Mouse (Mus musculus): ENCODE results near the gene Ghitm. TPM values are rescaled to one million over a fixed set of nuclear protein-coding genes. Genes with fewer than 3 reads are reported as not detected.

The Ghitm gene
- polyA plus RNA-seq, 1 experiment: 440 TPM

DNA sequence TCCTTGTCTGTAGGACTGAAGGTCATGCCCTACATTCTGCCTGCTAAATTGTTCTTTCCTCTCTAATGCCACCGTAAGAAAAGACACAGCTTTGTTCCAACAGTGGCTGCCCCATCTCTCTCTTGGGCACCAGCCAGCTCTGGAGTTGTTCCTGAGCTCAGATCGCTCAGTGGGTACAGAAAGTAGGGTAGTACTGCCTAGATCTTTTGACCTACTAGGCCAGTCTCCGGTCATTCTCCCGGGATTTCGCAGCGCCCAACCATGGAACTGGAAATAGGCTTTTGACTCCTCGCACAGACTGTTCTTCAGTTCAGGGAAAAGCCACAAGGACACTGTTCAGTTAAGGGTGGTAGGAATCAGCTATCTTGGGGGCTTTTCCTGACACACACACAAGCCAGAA lies 22.1 kb downstream of the Ghitm start:
- no peak overlapping the region for H3K4me3 ChIP-seq (replicated peaks; ENCODE audit: insufficient read depth, low read depth, low read length)
- no peaks in the 10 kb centered on the region for H3K4me1 ChIP-seq (ENCODE audit: control insufficient read depth, insufficient read depth, low read length)
- 54% methylated on average over 7 of the region's 7 CpGs for WGBS
- no peak overlapping the region for H3K27ac ChIP-seq (ENCODE audit: insufficient read depth, low read length)
- TF ChIP-seq CTCF (IDR thresholded peaks at IDR 0.05; ENCODE audit: borderline replicate concordance, insufficient read depth, low read depth, low read length) (no peak), POLR2A (IDR thresholded peaks at IDR 0.05; ENCODE audit: borderline replicate concordance, insufficient read depth, low read length) (no peak)
- DNase-seq: peak in 1 of 2 experiments; percentile 25
- no peaks in the 10 kb centered on the region for H3K27me3 ChIP-seq (ENCODE audit: control insufficient read depth, insufficient read depth, low read length)

GRCm38 (mm10) chr14:37111371-37111770 lies 23.7 kb downstream of the Ghitm start:
- H3K4me1 ChIP-seq (ENCODE audit: control insufficient read depth, insufficient read depth, low read length): no peaks in the 10 kb centered on the region; the same call in 1 of the 2 replicates
- TF ChIP-seq CTCF (IDR thresholded peaks at IDR 0.05; ENCODE audit: borderline replicate concordance, insufficient read depth, low read depth, low read length): no peak
- TF ChIP-seq POLR2A (IDR thresholded peaks at IDR 0.05; ENCODE audit: borderline replicate concordance, insufficient read depth, low read length): no peak
- H3K27ac ChIP-seq (ENCODE audit: insufficient read depth, low read length): no peak overlapping the region
- DNase-seq: no peak
- H3K4me3 ChIP-seq (replicated peaks; ENCODE audit: insufficient read depth, low read depth, low read length): no peak overlapping the region
- no peaks in the 10 kb centered on the region for H3K27me3 ChIP-seq (ENCODE audit: control insufficient read depth, insufficient read depth, low read length)

DNA sequence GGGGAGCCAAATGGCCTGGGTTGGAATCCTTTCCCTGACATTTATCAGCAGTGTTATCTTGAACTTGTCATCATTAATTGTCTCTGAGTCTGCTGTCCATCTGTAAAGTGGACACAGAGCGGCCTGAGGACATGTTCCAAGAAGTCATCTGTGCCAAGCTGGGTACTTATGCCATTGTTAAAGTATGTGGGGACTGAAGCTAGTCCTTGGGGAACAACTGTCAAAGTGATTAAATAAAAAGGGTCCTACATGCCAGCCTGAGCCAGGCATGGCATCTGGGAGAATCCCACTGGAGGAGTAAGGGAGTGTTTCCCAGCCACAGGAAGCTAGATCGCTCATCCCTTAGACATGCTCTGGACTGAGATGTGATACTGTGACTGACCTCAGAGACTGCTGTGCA lies 24.6 kb downstream of the Ghitm start:
- H3K27me3 ChIP-seq (ENCODE audit: control insufficient read depth, insufficient read depth, low read length): no peaks in the 10 kb centered on the region
- no peak overlapping the region for H3K4me3 ChIP-seq (replicated peaks; ENCODE audit: insufficient read depth, low read depth, low read length)
- TF ChIP-seq POLR2A (IDR thresholded peaks at IDR 0.05; ENCODE audit: borderline replicate concordance, insufficient read depth, low read length) (no peak), CTCF (IDR thresholded peaks at IDR 0.05; ENCODE audit: borderline replicate concordance, insufficient read depth, low read depth, low read length) (no peak)
- peaks cover 3% of the 10 kb centered on the region; the same call in 1 of the 2 replicates for H3K4me1 ChIP-seq (ENCODE audit: control insufficient read depth, insufficient read depth, low read length)
- WGBS: 54% methylated on average over 2 of the region's 2 CpGs
- DNase-seq: no peak
- no peak overlapping the region for H3K27ac ChIP-seq (ENCODE audit: insufficient read depth, low read length)

GRCm38 (mm10) chr14:37109975-37110374 lies 25.1 kb downstream of the Ghitm start:
- no peak for TF ChIP-seq POLR2A (IDR thresholded peaks at IDR 0.05; ENCODE audit: borderline replicate concordance, insufficient read depth, low read length)
- no peak for TF ChIP-seq CTCF (IDR thresholded peaks at IDR 0.05; ENCODE audit: borderline replicate concordance, insufficient read depth, low read depth, low read length)
- WGBS: 43% methylated on average over 9 of the region's 9 CpGs
- no peaks in the 10 kb centered on the region for H3K27me3 ChIP-seq (ENCODE audit: control insufficient read depth, insufficient read depth, low read length)
- H3K4me1 ChIP-seq (ENCODE audit: control insufficient read depth, insufficient read depth, low read length): peaks cover 3% of the 10 kb centered on the region; the same call in 1 of the 2 replicates
- 0 out of 2 replicates have a peak overlapping the region, but pooled peaks have one; percentile 21 for H3K27ac ChIP-seq (ENCODE audit: insufficient read depth, low read length)
- H3K4me3 ChIP-seq (replicated peaks; ENCODE audit: insufficient read depth, low read depth, low read length): no peak overlapping the region
- no peak for DNase-seq

DNA sequence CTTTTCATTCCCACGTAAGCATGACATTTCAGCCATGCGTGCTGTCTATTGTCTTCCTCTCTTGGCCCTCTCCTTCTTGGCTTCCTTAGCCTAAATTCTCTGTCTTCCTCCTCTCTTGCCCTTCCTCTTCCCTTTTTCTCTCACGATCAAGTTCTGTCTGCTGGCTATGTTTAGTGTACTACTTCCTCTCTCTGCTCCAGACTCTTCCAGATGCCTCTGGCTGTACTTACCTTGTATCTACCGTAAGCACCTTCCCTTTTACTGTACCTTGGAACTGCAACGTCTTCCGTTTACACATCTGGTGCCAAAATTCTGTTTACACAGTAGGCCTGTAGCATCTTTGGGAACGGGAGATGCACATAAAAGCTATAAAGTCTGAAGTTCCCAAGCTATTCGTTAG lies 25.6 kb downstream of the Ghitm start:
- no peak overlapping the region for H3K27ac ChIP-seq (ENCODE audit: insufficient read depth, low read length)
- no peak overlapping the region for H3K4me3 ChIP-seq (replicated peaks; ENCODE audit: insufficient read depth, low read depth, low read length)
- TF ChIP-seq CTCF (IDR thresholded peaks at IDR 0.05; ENCODE audit: borderline replicate concordance, insufficient read depth, low read depth, low read length) (no peak), POLR2A (IDR thresholded peaks at IDR 0.05; ENCODE audit: borderline replicate concordance, insufficient read depth, low read length) (no peak)
- DNase-seq: no peak
- 76% methylated on average over 8 of the region's 8 CpGs for WGBS
- peaks cover 3% of the 10 kb centered on the region; the same call in 1 of the 2 replicates for H3K4me1 ChIP-seq (ENCODE audit: control insufficient read depth, insufficient read depth, low read length)
- H3K27me3 ChIP-seq (ENCODE audit: control insufficient read depth, insufficient read depth, low read length): no peaks in the 10 kb centered on the region

- Histone ChIP-seq H3K4me1 (ENCODE audit: control insufficient read depth, insufficient read depth, low read length) (peaks cover 3% of the 10 kb centered on the region; the same call in 1 of the 2 replicates), H3K27me3 (ENCODE audit: control insufficient read depth, insufficient read depth, low read length) (no peaks in the 10 kb centered on the region), H3K27ac (ENCODE audit: insufficient read depth, low read length) (no peak overlapping the region), H3K4me3 (replicated peaks; ENCODE audit: insufficient read depth, low read depth, low read length) (no peak overlapping the region)
- WGBS: 10% methylated on average over 7 of the region's 7 CpGs
- DNase-seq: no peak
- TF ChIP-seq CTCF (IDR thresholded peaks at IDR 0.05; ENCODE audit: borderline replicate concordance, insufficient read depth, low read depth, low read length): no peak
- TF ChIP-seq POLR2A (IDR thresholded peaks at IDR 0.05; ENCODE audit: borderline replicate concordance, insufficient read depth, low read length): no peak
Measured at GRCm38 (mm10) chr14:37105846-37106245, 29.2 kb downstream of the Ghitm start.

GRCm38 (mm10) chr14:37104747-37105146 lies 30.3 kb downstream of the Ghitm start:
- Histone ChIP-seq H3K27ac (ENCODE audit: insufficient read depth, low read length) (no peak overlapping the region), H3K4me3 (replicated peaks; ENCODE audit: insufficient read depth, low read depth, low read length) (no peak overlapping the region), H3K27me3 (ENCODE audit: control insufficient read depth, insufficient read depth, low read length) (no peaks in the 10 kb centered on the region), H3K4me1 (ENCODE audit: control insufficient read depth, insufficient read depth, low read length) (peaks cover 3% of the 10 kb centered on the region; the same call in 1 of the 2 replicates)
- no peak for DNase-seq
- no peak for TF ChIP-seq POLR2A (IDR thresholded peaks at IDR 0.05; ENCODE audit: borderline replicate concordance, insufficient read depth, low read length)
- TF ChIP-seq CTCF (IDR thresholded peaks at IDR 0.05; ENCODE audit: borderline replicate concordance, insufficient read depth, low read depth, low read length): no peak
- 34% methylated on average over 5 of the region's 5 CpGs for WGBS

DNA sequence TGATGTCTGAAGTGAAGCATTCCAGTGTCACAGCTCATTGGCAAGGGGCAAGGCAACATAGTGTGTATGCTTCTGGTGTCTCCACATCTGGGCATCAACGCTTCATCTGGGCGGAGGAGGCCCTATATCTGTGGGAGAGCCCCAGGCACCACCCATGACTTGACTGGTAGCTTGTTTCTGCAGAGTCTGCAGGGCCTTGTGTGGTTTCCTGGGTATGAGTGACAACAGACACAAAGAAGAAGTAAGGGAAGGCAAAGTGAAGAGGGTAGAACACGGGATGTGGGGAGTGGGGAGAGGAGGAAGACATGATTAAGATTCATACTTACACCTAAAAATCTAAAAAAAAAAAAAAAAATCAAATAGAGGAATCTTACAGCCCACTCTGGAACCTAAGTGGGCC lies 32.6 kb downstream of the Ghitm start:
- H3K27me3 ChIP-seq (ENCODE audit: control insufficient read depth, insufficient read depth, low read length): no peaks in the 10 kb centered on the region; the same call in 1 of the 2 replicates
- TF ChIP-seq CTCF (IDR thresholded peaks at IDR 0.05; ENCODE audit: borderline replicate concordance, insufficient read depth, low read depth, low read length): no peak
- TF ChIP-seq POLR2A (IDR thresholded peaks at IDR 0.05; ENCODE audit: borderline replicate concordance, insufficient read depth, low read length): no peak
- H3K4me3 ChIP-seq (replicated peaks; ENCODE audit: insufficient read depth, low read depth, low read length): no peak overlapping the region
- H3K4me1 ChIP-seq (ENCODE audit: control insufficient read depth, insufficient read depth, low read length): peaks cover 6% of the 10 kb centered on the region; the same call in 1 of the 2 replicates
- no peak for DNase-seq
- 86% methylated on average over 3 of the region's 3 CpGs for WGBS
- no peak overlapping the region for H3K27ac ChIP-seq (ENCODE audit: insufficient read depth, low read length)

All from cerebellum, adult 2 months (tissue).